Mouse (Mus musculus) mesoderm, embryonic 11.5 days (tissue): ENCODE measurements at regions not wholly inside any gene's neighbourhood (a gene's known extent, or its start where the extent isn't known, plus 50 kb on each side); places are given as distances from the start of the nearest gene placed in this dataset.

ENCODE experiments used
- DNase-seq: peaks from one replicate; pipeline ENCODE4 v3.0.0-alpha.2; 2012; ENCODE audit warnings: low read depth, low spot score

DNA sequence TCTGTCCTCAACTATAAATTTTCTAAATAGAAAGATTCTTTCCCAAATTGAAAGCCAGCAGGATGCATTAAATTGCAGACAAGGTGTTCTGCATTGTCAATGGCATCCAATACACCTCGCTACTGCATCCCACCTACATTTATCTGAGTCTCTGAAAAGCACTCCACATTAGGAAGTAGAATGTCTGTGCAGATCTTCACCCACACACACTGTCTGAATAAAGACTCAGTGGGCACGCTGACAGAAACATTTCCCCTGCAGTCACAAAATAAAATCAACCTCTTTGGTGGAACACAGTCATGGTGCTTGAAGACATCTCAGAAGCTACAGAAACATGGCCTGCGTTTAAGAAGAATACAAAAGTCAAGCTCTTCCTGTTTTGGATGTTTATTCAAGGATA is 449.0 kb downstream of the Tmem135 start:
- no peak for DNase-seq

DNA sequence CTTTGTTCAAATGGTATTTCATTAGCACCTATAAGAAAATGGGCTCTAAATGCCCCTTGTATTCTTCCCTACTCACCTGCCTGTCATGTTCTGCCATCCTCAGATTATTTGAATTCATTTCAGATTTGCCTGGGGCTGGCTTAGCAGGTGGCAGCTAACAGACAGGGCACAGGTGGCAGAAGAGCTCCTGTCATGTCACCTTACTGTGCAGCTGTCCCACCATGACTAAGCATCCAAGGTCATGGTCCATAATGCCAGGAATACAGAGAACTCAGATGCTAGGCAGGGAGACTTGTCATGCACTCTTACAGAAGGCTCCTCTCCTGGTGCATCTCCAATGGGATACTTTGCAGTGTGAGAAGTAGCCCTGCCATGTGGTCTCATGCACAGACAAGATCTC is 458.7 kb downstream of the Tmem135 start:
- DNase-seq = no peak

DNA sequence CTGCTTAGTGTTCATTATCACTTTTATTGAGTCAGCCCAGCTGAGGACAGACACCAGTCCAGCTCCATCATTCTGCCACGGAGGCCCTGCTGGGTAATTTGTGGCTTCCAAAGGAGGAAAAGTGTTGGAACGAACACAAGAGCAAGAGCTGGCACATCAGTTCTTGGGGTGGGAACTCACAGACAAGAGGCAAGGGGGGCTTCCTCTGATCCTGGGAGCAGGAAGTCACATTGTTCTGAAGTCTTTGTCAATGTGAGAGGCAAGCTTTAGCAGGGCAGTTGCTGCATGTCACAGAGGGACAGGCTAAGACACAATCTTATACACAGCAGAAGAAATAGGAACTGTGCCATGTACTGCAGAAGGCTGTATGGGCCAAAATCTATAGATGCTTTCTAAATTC is 459.1 kb downstream of the Tmem135 start:
- DNase-seq = no peak

DNA sequence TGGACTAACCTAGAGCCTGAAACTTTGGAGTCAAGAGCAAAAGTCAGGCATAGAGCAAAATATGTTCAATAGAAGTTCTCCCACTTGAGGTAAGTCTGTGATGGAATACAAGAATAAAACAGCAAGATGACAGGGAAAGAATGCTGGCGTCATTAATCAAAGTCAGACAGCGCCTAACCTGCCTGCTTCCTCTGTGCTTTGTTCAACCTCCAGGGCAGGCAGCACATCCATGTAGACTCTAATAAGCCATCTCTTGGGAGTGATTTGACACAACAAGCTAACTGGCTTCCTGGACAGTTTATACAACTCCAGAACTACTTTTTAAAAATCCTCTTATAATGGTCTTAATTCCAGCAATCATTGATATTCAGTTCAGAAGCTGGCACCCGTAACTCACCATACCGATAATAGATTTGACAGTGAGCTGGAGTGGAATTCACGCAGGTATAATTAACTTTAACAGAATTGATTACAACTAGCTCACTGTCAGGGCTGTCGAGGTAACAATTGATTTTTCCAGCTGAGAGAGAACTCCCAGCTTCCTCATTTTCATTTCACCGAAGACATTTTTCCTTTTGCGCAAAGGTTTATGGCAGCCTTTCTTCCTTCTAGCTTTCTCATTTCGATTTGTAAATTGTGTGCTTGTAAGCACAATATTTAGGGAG is 462.6 kb downstream of the Tmem135 start:
- peak; percentile 23 for DNase-seq

DNA sequence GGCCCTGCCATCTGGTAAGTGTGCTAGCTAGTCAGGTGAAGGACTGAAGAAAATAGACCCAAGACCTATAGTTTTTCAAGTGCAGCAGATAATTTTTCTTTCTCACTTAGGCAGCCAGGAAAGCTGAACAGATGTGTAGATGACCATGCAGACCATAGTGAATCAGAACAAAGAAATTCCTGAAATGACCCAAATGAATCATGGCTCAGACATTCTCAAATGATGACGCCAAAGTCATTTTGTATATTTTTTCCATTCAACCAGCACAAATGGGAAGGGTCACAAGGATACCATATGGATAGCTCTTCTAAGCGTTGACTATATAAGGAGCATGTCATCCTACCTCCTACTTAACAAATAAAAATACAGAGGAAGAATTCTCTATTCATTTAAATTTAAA is 463.8 kb downstream of the Tmem135 start:
- DNase-seq = no peak

DNA sequence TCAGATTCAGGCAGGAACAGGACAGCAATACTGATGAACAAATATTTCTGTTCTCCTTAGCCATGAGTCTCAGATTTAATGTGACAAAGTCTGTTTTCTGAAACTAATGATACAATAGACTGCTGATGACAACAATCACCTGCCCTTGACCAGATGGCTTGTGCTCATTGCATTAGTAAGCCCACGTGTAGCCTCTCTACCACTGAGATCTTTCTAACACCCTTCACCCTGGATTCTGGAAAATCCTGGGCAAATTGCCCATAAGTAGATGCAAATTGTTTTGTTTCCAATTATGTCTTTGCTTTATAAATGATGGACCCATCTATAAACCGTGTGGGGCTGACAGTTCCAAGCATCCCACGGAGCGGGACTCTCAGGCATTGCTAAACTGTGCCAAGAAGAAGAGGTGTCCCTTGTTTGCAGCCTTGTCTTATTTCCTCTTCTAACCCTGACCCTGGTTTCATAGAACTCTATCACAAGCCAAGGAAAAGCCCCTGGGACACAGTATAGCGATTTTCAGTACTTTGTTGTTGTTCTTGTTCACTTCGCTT is 475.7 kb downstream of the Tmem135 start:
- DNase-seq = no peak
